Mouse (Mus musculus) layer of hippocampus, adult 8-10 months (tissue): ENCODE results near the gene Lgals9. TPM values are rescaled to one million over a fixed set of nuclear protein-coding genes. Genes with fewer than 3 reads are reported as not detected.
"Not testable (repeated sequence)": the region's sequence is repeated elsewhere in the genome, so short reads cannot be mapped to it uniquely, and the experiment has no call there.

Experiments used
- DNase-seq, 2 experiments: peaks; one replicate each; pipeline ENCODE4 v3.0.0; 2022; ENCODE audit warnings: low spot score in 2 of 2
- total RNA-seq, 4 experiments: library from RNA; stranded (reverse); gene quantifications; 2 replicates each; pipeline ENCODE4 v1.2.4; 2022

Lgals9 gene
- total RNA-seq, 4 experiments from 2014 or later, result 3.7 to 18.7 (median 8.7) TPM

GRCm38 (mm10) chr11:79008007-79008775 lies 23.4 kb upstream of the Lgals9 start:
- DNase-seq, result no peak

- not testable (repeated sequence) for DNase-seq
Observed at GRCm38 (mm10) chr11:79007356-79007755, 22.6 kb upstream of the Lgals9 start.

GRCm38 (mm10) chr11:79006417-79006816 lies 21.7 kb upstream of the Lgals9 start:
- DNase-seq, result no peak

- DNase-seq, result no peak
Observed at GRCm38 (mm10) chr11:79005578-79006394, 21.0 kb upstream of the Lgals9 start.

- DNase-seq, result no peak
Observed at GRCm38 (mm10) chr11:79003769-79004638, 19.3 kb upstream of the Lgals9 start.

GRCm38 (mm10) chr11:79003053-79003768 lies 18.5 kb upstream of the Lgals9 start:
- DNase-seq, result no peak

- DNase-seq, result no peak
Observed at GRCm38 (mm10) chr11:79002551-79002951, 17.8 kb upstream of the Lgals9 start.

GRCm38 (mm10) chr11:79001871-79002270 lies 17.1 kb upstream of the Lgals9 start:
- no peak for DNase-seq

GRCm38 (mm10) chr11:78999118-78999517 lies 14.4 kb upstream of the Lgals9 start:
- DNase-seq, result no peak

GRCm38 (mm10) chr11:78990875-78991543 lies 6.3 kb upstream of the Lgals9 start:
- DNase-seq, result not testable (repeated sequence)

GRCm38 (mm10) chr11:78990096-78990495 lies 5.3 kb upstream of the Lgals9 start:
- no peak for DNase-seq

- not testable (repeated sequence) for DNase-seq
Observed at GRCm38 (mm10) chr11:78989206-78989605, 4.5 kb upstream of the Lgals9 start.

- DNase-seq, result no peak
Observed at GRCm38 (mm10) chr11:78986311-78987002, 1.7 kb upstream of the Lgals9 start.

- no peak for DNase-seq
Observed at GRCm38 (mm10) chr11:78985505-78985904, 759 bp upstream of the Lgals9 start.

- no peak for DNase-seq
Observed at GRCm38 (mm10) chr11:78983539-78983938, 1.2 kb downstream of the Lgals9 start.

- DNase-seq, result no peak
Observed at GRCm38 (mm10) chr11:78982513-78983291, 2.0 kb downstream of the Lgals9 start.

- no peak for DNase-seq
Observed at GRCm38 (mm10) chr11:78982042-78982441, 2.7 kb downstream of the Lgals9 start.

GRCm38 (mm10) chr11:78980083-78980634 lies 4.6 kb downstream of the Lgals9 start:
- DNase-seq, result no peak
